Mouse (Mus musculus) gastrocnemius, postnatal 14 days (tissue): ENCODE data around the gene Mcl1. TPM values are rescaled to one million over a fixed set of nuclear protein-coding genes. Genes with fewer than 3 reads are reported as not detected.
A peak's percentile ranks its signal among the peaks of the same experiment; 100 is the strongest.
"Not testable (repeated sequence)": the region's sequence is repeated elsewhere in the genome, so short reads cannot be mapped to it uniquely, and the experiment has no call there.

Source experiments
- DNase-seq: peaks from one replicate; pipeline ENCODE4 v3.0.0; 2021; ENCODE audit warnings: mixed read lengths
- intact Hi-C: fragments of 180-260 bp; cut with DNase I; formaldehyde crosslinking; loops from one replicate; pipeline ENCODE4 v1.15.1; 2025; ENCODE audit warnings: low total_unique reads
- long read RNA-seq, 2 experiments: library from polyadenylated mRNA; stranded (forward); transcript quantifications; one replicate each; pipeline ENCODE4 v2.0.0; 2021
- total RNA-seq, 2 experiments: library from RNA; stranded (reverse); gene quantifications; 2 replicates each; pipeline ENCODE4 v1.2.3; 2021

Mcl1 gene
- total RNA-seq: 100 to 1,000 TPM in 1 of 2 experiments, 10 to 100 TPM in 1; 98.8 to 124 TPM
- long read RNA-seq, experiment 1, transcript Mcl1-201 (3 exons, 3,418 nt): major isoform, 106 of 126 reads
- long read RNA-seq, experiment 1, partial matches to known transcripts: 19 of 126 reads
- long read RNA-seq, experiment 1, other reads (novel, unspliced or antisense): 1 of 126 reads
- long read RNA-seq, experiment 2, transcript Mcl1-201 (3 exons, 3,418 nt): major isoform, 109 of 126 reads
- long read RNA-seq, experiment 2, partial matches to known transcripts: 16 of 126 reads
- long read RNA-seq, experiment 2, other reads (novel, unspliced or antisense): 1 of 126 reads

GRCm38 (mm10) chr3:95658236-95658867 is at the start of gene Mcl1:
TSS of gene Mcl1 (plus strand) at chr3:95658788.
- intact Hi-C loops: no loop called here
- DNase-seq: peak; percentile 97

GRCm38 (mm10) chr3:95609195-95609594 is 49.4 kb upstream of the Mcl1 start:
- intact Hi-C loops: no loop called here
- DNase-seq: no peak

GRCm38 (mm10) chr3:95613996-95614395 is 44.6 kb upstream of the Mcl1 start:
- DNase-seq: no peak
- intact Hi-C loops: no loop called here

GRCm38 (mm10) chr3:95618511-95618910 is 40.1 kb upstream of the Mcl1 start:
- intact Hi-C loops: no loop called here
- no peak for DNase-seq

GRCm38 (mm10) chr3:95621241-95621640 is 37.3 kb upstream of the Mcl1 start:
- DNase-seq: no peak
- intact Hi-C loops: no loop called here

- DNase-seq, intact Hi-C loops: not testable (repeated sequence)
These were observed 36.2 kb upstream of the Mcl1 start for GRCm38 (mm10) chr3:95622421-95622820.

- intact Hi-C loops: no loop called here
- no peak for DNase-seq
These were observed 35.0 kb upstream of the Mcl1 start for GRCm38 (mm10) chr3:95623551-95623950.

- intact Hi-C loops, DNase-seq: not testable (repeated sequence)
These were observed 34.5 kb upstream of the Mcl1 start for GRCm38 (mm10) chr3:95623991-95624515.

GRCm38 (mm10) chr3:95624628-95625503 is 33.7 kb upstream of the Mcl1 start, which contains the start of gene Ensa:
TSS of gene Ensa (plus strand) at chr3:95624993.
- intact Hi-C loops: no loop called here
- DNase-seq: peak; percentile 96

- intact Hi-C loops: no loop called here
These were observed 30.8 kb upstream of the Mcl1 start for GRCm38 (mm10) chr3:95627763-95628162.

GRCm38 (mm10) chr3:95629755-95630154 is 28.8 kb upstream of the Mcl1 start:
- intact Hi-C loops: loop anchor here (10.0 kb wide), 1 partner anchor 145 kb away; no protein-coding TSS in a partner anchor
- DNase-seq: no peak

More at GRCm38 (mm10) chr3:95627763-95628162, 30.8 kb upstream of the Mcl1 start:
- no peak for DNase-seq

GRCm38 (mm10) chr3:95630856-95631255 is 27.7 kb upstream of the Mcl1 start:
- intact Hi-C loops: loop anchor here (10.0 kb wide), 1 partner anchor 144 kb away; no protein-coding TSS in a partner anchor
- DNase-seq: no peak

GRCm38 (mm10) chr3:95631304-95631703 is 27.3 kb upstream of the Mcl1 start:
- DNase-seq: no peak
- intact Hi-C loops: loop anchor here (10.0 kb wide), 1 partner anchor 143 kb away; no protein-coding TSS in a partner anchor

GRCm38 (mm10) chr3:95632648-95633588 is 25.7 kb upstream of the Mcl1 start:
- intact Hi-C loops: loop anchor here (10.0 kb wide), 1 partner anchor 142 kb away; no protein-coding TSS in a partner anchor
- no peak for DNase-seq

GRCm38 (mm10) chr3:95635636-95636035 is 23.0 kb upstream of the Mcl1 start:
- intact Hi-C loops: loop anchor here (10.0 kb wide), 1 partner anchor 139 kb away; no protein-coding TSS in a partner anchor
- no peak for DNase-seq

GRCm38 (mm10) chr3:95636072-95636471 is 22.5 kb upstream of the Mcl1 start:
- intact Hi-C loops: loop anchor here (10.0 kb wide), 1 partner anchor 139 kb away; no protein-coding TSS in a partner anchor
- DNase-seq: no peak

GRCm38 (mm10) chr3:95639694-95640093 is 18.9 kb upstream of the Mcl1 start:
- DNase-seq: no peak
- intact Hi-C loops: loop anchor here (10.0 kb wide), 1 partner anchor 135 kb away; no protein-coding TSS in a partner anchor

- intact Hi-C loops: no loop called here
- no peak for DNase-seq
These were observed 15.5 kb upstream of the Mcl1 start for GRCm38 (mm10) chr3:95643097-95643496.
